Comparison of ENCODE assay signal across 9 mouse cellular contexts in the genomic region with DNA sequence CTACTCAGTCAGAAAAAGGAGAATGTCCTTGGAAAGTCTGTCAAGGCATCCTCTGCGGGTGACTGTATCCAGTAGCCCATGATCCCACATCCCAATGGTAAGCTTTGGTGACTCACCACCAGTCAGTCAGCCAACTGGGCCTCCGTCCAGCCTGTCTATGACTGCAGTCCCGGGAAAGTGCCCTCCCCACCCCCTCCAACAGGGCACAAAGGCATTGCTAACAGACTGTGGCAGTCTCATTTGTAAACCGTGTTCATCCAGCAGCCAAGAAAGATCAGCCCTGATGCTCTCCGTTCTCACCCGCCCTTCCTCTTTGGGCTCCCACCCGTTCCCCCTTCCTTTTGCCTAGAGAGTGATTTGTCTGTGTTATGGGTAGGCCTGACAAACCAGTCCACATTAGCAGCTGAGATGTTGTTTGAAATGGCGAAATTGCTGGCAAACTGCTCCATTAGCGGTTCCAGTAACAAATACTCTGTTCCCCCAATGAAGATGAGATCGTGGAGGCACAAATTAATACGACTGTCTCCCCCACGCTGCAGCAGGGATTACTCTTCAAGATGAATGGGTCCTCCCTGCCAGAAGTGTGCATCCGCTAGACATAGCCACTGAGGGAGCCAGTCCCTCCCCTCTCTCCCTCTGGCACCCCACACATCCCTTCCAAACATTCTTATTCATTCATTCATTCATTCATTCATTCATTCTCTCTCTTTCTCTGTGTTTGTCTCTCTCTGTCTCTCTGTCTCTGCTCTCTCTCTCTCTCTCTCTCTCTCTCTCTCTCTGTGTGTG.
DNase-seq lines count a peak whose midpoint lies in the region; ATAC-seq and TF ChIP-seq lines count a peak whose summit lies in the region.
"Had no signal": no experiment of that assay in that cellular context is flagged by ENCODE, and none has a peak within 500 bp of the region (broad histone marks: within the 10 kb centered on the region; RNA-seq: fewer than 3 reads in every experiment).

No protein-coding gene starts in this region.

- H3K27me3 ChIP-seq in hindbrain, embryonic 16.5 days (replicated peaks; ENCODE audit: control insufficient read depth, insufficient read depth, low read length) = no peaks in the 10 kb centered on the region
- H3K27me3 ChIP-seq: limb, embryonic 12.5 days had no signal

- intact Hi-C loops in left cerebral cortex, postnatal 14 days (cut with DNase I) = no loop called here

- no peaks in the 10 kb centered on the region for H3K36me3 ChIP-seq in hindbrain, embryonic 16.5 days (ENCODE audit: control insufficient read depth, insufficient read depth, low read length)

- peak overlapping the region; percentile 65; the same call in 1 of the 2 replicates for H3K27ac ChIP-seq in hindbrain, embryonic 16.5 days (ENCODE audit: low read depth, low read length)
- H3K27ac ChIP-seq: limb, embryonic 12.5 days had no signal

- H3K4me1 ChIP-seq in hindbrain, embryonic 16.5 days (ENCODE audit: control insufficient read depth, insufficient read depth, low read depth, low read length) = peaks cover 8% of the 10 kb centered on the region
- H3K4me1 ChIP-seq: limb, embryonic 12.5 days had no signal

- ATAC-seq in hindbrain, embryonic 16.5 days = peak; percentile 94

- WGBS in hindbrain, embryonic 16.5 days = 26% methylated on average over 13 of the region's 13 CpGs

- no peak for TF ChIP-seq CTCF in brain, embryonic 14.5 days (IDR thresholded peaks at IDR 0.05; ENCODE audit: borderline replicate concordance, extremely low read depth, insufficient read depth, insufficient read length)

- no peak overlapping the region for H3K4me2 ChIP-seq in hindbrain, embryonic 16.5 days (ENCODE audit: low read length)
- H3K4me2 ChIP-seq: limb, embryonic 12.5 days had no signal

- H3K4me3 ChIP-seq in hindbrain, embryonic 16.5 days (ENCODE audit: low read length) = no peak overlapping the region
- H3K4me3 ChIP-seq: limb, embryonic 12.5 days had no signal

- DNase-seq in NIH3T3 (ENCODE audit: low read depth) = peak; percentile 92
- peak; percentile 91 for DNase-seq in brain, embryonic 14.5 days (ENCODE audit: low read depth)
- DNase-seq in gastrocnemius, adult 8-10 months (ENCODE audit: low spot score in 2 of 2) = peak; percentile 21 to 30
- peak; percentile 68 to 79 for DNase-seq in left cerebral cortex, postnatal 14 days (ENCODE audit: low spot score in 2 of 2)
- DNase-seq in ovary, postnatal 36 days (ENCODE audit: low spot score) = peak; percentile 64
- no peak for DNase-seq in yolk sac, embryonic 10.5 days (ENCODE audit: low spot score)
- no peak for DNase-seq in thymus, postnatal 0 days (ENCODE audit: low spot score)

- no peaks in the 10 kb centered on the region for H3K9me3 ChIP-seq in hindbrain, embryonic 16.5 days (ENCODE audit: control insufficient read depth, low read length)
- H3K9me3 ChIP-seq: limb, embryonic 12.5 days had no signal

- no peak for TF ChIP-seq POLR2A in brain, embryonic 14.5 days (IDR thresholded peaks at IDR 0.05; ENCODE audit: borderline replicate concordance, extremely low read depth, insufficient read depth, insufficient read length, poor library complexity, severe bottlenecking)

- H3K9ac ChIP-seq in hindbrain, embryonic 16.5 days (ENCODE audit: low read depth, low read length) = 0 out of 2 replicates have a peak overlapping the region, but pooled peaks have one; percentile 30
- H3K9ac ChIP-seq: limb, embryonic 12.5 days had no signal

Comparison
In these comparisons a context has a peak if more than half of its experiments do, and no peak if none do; other contexts are left out.
1. DNase-seq: peak in NIH3T3 (single experiment), brain, embryonic 14.5 days (single experiment), gastrocnemius, adult 8-10 months (2 of 2), left cerebral cortex, postnatal 14 days (2 of 2) and ovary, postnatal 36 days (single experiment); none in yolk sac, embryonic 10.5 days (single experiment) and thymus, postnatal 0 days (single experiment).